Mouse (Mus musculus): ENCODE measurements around the gene Sde2. TPM values are rescaled to one million over a fixed set of nuclear protein-coding genes. Genes with fewer than 3 reads are reported as not detected.

Sde2 gene
- polyA plus RNA-seq (2012; ENCODE audit: insufficient read depth, insufficient read length, missing spikeins) = 17.0 and 20.2 TPM in 2 replicates

DNA sequence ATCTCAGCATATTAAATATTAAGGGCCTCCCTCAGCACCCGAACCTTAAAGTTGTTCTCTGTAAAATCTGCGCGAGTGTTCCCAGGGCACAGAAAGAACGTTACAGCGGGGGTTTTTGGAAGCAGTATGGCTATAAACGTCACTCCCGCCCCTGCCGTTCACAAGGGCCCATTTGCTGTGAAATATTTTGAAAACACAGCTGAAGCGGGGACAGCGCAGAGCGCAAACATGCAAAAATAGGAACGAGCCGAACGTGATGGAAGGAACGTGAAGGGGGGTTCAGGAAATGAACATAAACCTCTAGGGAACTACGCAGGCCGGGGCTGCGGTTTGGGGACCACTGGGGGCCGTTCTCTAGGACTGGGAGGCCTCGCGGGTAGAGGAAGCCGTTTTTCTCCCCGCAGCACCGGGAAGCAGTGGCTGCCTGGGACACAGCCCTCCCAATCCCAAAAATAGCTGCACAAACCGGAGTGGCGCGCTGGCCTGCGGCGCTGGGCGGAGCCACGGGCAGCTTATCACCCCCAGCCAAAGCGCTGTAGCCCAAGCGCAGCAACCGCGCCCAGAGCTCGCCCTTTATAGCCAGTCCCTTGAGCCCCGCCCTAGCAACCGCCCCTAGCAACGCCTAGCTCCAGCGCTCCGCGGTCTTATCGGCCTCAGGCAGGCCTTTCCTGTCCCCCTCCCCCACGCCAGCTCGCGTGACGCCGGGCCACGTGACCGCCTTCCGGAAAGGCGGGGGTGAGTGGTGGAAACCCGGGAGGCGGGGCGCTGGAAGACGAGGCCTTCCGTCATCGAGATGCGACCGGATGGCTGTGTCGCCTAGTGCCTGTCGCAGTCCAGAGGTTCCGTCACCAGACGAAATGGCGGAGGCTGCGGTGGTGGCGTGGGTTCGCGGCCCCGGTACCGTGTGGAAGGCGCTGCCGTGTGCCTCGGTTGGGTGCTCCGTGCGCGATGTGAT is at the start of gene Sde2:
Sde2 (plus strand) TSS at position 812 of the 955 bp plus-strand sequence.
- TF ChIP-seq POLR2A (IDR thresholded peaks at IDR 0.05; ENCODE audit: borderline replicate concordance, low read depth, low read length) (no peak), CTCF (IDR thresholded peaks at IDR 0.05; ENCODE audit: low read depth, low read length) (no peak)
- H3K27ac ChIP-seq (ENCODE audit: insufficient read depth, low read depth, low read length) = peak within 1 kb of the TSS; percentile 100
- peak within 1 kb of the TSS; percentile 93 for H3K4me3 ChIP-seq (ENCODE audit: insufficient read depth, low read length)
- H3K4me1 ChIP-seq (ENCODE audit: control insufficient read depth, insufficient read depth, low read length) = peaks cover 29% of the 10 kb centered on the region

DNA sequence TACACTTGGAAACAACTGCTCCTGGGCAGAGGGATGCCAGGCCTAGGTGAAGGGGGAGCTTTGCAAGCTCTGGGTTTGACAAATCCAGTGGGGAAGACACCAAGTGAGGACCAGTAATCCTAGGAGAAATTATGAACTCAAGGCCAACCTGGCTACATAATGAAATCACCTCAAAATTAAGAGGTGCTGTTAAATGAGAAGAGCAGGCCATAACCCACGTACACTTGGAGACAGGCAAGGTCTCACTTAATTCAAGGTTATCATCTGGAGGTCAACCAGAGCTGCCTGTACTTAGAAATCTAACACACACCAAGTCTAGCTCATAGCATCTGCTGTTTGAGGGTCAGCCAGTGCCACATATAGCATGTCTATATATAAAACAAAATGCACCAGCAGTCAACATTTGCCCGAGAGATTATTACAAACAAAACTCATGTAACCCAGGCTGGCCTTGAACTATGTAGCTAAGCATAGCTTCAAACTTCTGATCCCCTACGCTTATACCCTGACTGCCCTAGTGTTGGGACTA is 49.4 kb upstream of the Sde2 start:
- no peak overlapping the region for H3K4me3 ChIP-seq (ENCODE audit: insufficient read depth, low read length)
- no peaks in the 10 kb centered on the region for H3K4me1 ChIP-seq (ENCODE audit: control insufficient read depth, insufficient read depth, low read length)
- no peak overlapping the region for H3K27ac ChIP-seq (ENCODE audit: insufficient read depth, low read depth, low read length)
- no peak for TF ChIP-seq POLR2A (IDR thresholded peaks at IDR 0.05; ENCODE audit: borderline replicate concordance, low read depth, low read length)

DNA sequence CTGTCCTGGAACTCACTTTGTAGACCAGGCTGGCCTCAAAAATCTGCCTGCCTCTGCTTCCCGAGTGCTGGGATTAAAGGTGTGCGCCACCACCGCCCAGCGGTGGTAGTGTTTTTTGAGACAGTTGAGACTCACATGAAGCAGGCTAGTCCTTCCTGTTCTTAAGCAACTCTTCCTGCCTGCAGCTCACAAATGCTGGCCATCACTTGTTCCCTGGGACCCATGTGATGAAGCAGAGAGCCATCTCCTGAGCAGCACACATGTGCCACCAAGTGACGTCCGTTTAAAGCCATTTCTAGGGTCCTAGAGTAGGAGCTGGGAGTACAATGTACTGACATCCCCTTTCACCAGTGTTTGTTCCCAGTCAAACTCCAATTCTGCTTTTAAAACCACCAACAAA is 47.0 kb upstream of the Sde2 start:
- no peak overlapping the region for H3K27ac ChIP-seq (ENCODE audit: insufficient read depth, low read depth, low read length)
- H3K4me1 ChIP-seq (ENCODE audit: control insufficient read depth, insufficient read depth, low read length) = peaks cover under 1% of the 10 kb centered on the region; the same call in 1 of the 2 replicates
- H3K4me3 ChIP-seq (ENCODE audit: insufficient read depth, low read length) = no peak overlapping the region
- no peak for TF ChIP-seq POLR2A (IDR thresholded peaks at IDR 0.05; ENCODE audit: borderline replicate concordance, low read depth, low read length)
- TF ChIP-seq CTCF (IDR thresholded peaks at IDR 0.05; ENCODE audit: low read depth, low read length) = no peak

DNA sequence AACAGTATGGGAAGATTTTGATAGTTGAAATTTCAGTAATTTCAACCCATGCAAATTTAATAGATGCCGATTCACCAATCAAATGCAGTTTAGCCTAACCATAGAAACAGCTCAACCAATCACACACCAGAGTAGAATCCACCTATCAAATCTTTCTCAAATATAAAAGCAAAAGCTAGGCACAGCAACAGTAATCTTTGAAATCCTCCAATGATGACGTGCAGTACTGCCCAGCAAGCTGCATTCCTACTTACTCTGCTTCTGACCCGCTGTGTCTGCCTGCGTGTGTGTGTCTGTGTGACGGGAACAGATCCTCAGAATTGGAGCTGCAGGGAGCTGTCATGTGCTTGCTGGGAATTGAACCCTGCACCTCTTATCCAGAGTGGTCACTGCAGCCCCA is 42.1 kb upstream of the Sde2 start:
- Histone ChIP-seq H3K27ac (ENCODE audit: insufficient read depth, low read depth, low read length) (no peak overlapping the region), H3K4me1 (ENCODE audit: control insufficient read depth, insufficient read depth, low read length) (peaks cover 9% of the 10 kb centered on the region), H3K4me3 (ENCODE audit: insufficient read depth, low read length) (no peak overlapping the region)
- TF ChIP-seq CTCF (IDR thresholded peaks at IDR 0.05; ENCODE audit: low read depth, low read length) (no peak), POLR2A (IDR thresholded peaks at IDR 0.05; ENCODE audit: borderline replicate concordance, low read depth, low read length) (no peak)

DNA sequence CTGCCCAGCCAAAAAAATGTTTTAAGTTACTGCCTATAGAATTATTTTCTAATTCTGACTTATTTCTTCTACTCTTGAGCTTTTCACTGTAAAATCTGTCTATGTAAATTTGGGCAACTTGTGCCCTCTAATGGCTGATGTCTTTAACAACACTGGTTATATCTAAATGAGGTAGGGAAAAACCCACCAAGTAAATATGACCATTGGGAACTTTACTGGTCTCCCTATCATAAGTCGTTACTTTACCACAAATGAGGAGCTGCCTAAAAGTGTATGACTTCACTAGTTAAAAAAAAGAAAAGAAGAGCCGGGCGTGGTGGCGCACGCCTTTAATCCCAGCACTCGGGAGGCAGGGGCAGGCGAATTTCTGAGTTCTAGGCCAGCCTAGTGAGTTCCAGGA is 40.0 kb upstream of the Sde2 start:
- no peak overlapping the region for H3K27ac ChIP-seq (ENCODE audit: insufficient read depth, low read depth, low read length)
- H3K4me3 ChIP-seq (ENCODE audit: insufficient read depth, low read length) = peak overlapping the region; percentile 46
- H3K4me1 ChIP-seq (ENCODE audit: control insufficient read depth, insufficient read depth, low read length) = peaks cover 19% of the 10 kb centered on the region
- TF ChIP-seq POLR2A (IDR thresholded peaks at IDR 0.05; ENCODE audit: borderline replicate concordance, low read depth, low read length) = no peak
- TF ChIP-seq CTCF (IDR thresholded peaks at IDR 0.05; ENCODE audit: low read depth, low read length) = no peak

DNA sequence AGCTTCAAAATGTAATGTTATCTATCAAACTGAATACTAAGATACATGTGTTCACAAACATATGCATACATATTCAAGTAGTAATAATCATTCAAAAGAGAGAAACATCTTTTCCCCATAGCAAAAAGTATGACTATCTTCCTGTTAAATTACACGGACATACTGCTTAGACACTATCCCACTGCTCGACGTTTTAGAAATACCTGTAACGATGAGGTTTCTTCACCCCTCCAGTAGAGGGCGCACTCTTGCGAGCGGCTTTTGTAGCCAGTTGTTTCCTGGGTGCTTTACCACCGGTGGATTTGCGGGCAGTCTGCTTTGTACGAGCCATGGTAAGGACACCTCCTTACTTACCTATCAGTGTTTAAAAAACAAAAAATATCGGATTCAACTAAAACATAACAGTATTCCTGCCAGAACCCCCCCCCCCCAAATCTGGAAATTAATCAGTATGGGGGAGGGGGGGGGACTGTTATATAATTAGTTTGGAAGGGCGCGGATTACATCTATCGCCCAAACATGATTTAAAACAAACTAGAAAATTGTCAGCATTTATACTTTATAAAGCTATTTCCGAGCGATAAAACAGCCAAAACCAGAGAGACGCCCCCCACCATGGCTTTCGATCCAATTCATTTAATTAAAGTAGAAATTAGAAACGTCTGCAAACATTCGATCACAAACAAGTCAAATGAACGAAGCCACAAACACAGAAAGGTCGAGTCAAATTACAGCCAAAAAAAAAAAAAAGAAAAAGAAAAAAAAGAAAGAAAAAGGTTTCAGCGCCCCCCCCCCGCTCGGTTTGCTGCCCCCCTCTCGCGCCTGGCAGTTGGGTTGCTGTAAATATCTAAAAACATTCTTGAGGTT is 39.1 kb upstream of the Sde2 start:
- Histone ChIP-seq H3K27ac (ENCODE audit: insufficient read depth, low read depth, low read length) (peak overlapping the region; percentile 96), H3K4me1 (ENCODE audit: control insufficient read depth, insufficient read depth, low read length) (peaks cover 19% of the 10 kb centered on the region), H3K4me3 (ENCODE audit: insufficient read depth, low read length) (peak overlapping the region; percentile 99)
- peak; percentile 36 for TF ChIP-seq CTCF (IDR thresholded peaks at IDR 0.05; ENCODE audit: low read depth, low read length)
- no peak for TF ChIP-seq POLR2A (IDR thresholded peaks at IDR 0.05; ENCODE audit: borderline replicate concordance, low read depth, low read length)

DNA sequence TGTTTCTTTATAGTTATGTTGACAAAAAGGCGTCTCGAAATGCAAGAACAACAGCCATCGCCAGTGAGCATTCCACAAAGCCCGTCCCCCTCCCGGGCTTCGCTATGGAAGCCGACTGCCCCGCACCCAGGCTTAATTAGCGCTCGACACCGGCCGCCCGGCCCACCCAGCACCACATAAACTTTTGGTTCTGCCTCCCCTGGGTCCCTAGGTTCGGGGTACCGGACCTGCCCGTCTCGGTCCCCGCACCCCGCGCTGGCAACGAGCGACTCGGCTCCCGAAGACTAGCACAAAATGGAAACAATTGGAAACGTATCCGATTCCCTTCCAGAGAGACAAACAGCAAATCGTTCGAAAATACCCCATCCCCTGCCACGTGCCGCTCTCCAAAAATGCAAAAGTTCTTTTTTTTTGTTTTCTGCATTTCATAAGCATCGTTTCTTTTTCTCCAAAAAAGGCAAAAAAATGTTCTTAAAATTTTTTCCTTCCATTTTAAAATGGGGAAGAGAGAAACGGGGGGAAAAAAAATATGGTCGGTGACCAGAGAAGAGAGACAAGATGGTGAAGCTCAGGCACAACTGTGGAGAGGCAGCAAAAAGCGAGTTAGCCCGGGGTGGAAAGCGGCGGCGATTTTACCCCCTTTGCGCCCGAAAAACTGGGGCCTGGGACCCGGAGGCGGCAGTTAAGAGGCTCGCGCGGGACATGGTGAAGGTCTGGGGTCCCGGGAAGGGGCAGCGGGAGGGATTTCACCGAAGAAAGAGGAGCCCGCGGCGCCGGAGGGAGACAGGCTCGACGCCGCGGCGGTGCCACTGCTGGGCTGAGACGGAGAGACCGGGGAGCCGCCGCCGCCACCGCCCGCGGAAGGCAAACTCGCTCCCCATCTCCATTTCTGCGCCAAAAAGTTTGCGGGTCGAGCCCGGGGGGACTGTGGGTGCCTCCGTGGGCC is 38.2 kb upstream of the Sde2 start:
- TF ChIP-seq POLR2A (IDR thresholded peaks at IDR 0.05; ENCODE audit: borderline replicate concordance, low read depth, low read length) (no peak), CTCF (IDR thresholded peaks at IDR 0.05; ENCODE audit: low read depth, low read length) (no peak)
- Histone ChIP-seq H3K27ac (ENCODE audit: insufficient read depth, low read depth, low read length) (peak overlapping the region; percentile 96), H3K4me1 (ENCODE audit: control insufficient read depth, insufficient read depth, low read length) (peaks cover 19% of the 10 kb centered on the region), H3K4me3 (ENCODE audit: insufficient read depth, low read length) (peak overlapping the region; percentile 99)

DNA sequence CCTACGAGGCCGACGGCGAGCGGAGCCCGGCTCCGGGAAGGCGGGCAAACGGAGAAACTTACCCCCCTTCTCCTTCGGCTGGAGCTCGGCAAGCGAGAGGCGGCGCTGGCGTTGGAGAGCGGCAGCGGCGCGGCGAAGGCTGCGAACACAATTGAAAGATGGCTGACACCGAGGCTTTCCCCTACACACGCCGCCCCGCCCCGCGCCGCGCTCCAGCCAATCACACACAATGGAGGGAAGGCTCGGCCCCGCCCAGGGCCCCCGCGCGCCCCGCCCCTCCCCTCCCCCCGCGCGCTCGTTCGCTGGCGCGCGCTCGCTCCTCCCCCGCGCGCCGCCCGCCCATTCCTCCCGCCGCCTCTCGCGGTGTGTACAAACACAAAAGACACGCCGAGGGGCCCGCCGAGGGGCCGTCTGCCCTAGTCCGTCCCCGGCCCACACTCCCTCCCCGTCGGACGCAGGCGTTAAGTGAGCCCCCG is 37.5 kb upstream of the Sde2 start:
- peak; percentile 81; the same call in 1 of the 2 replicates for TF ChIP-seq POLR2A (IDR thresholded peaks at IDR 0.05; ENCODE audit: borderline replicate concordance, low read depth, low read length)
- no peak for TF ChIP-seq CTCF (IDR thresholded peaks at IDR 0.05; ENCODE audit: low read depth, low read length)
- peak overlapping the region; percentile 96 for H3K27ac ChIP-seq (ENCODE audit: insufficient read depth, low read depth, low read length)
- H3K4me3 ChIP-seq (ENCODE audit: insufficient read depth, low read length) = peak overlapping the region; percentile 99
- peaks cover 19% of the 10 kb centered on the region for H3K4me1 ChIP-seq (ENCODE audit: control insufficient read depth, insufficient read depth, low read length)

Data from bone marrow macrophage, adult 2 months (primary cell).